Mouse (Mus musculus) testis, adult 2 months (tissue): ENCODE results near the gene Aox4.

Source experiments
- CTCF ChIP-seq: fragments of 200-500 bp; IDR thresholded peaks from 2 replicates; pipeline ENCODE4 v1.5.1; 2012; ENCODE audit warnings: low read depth, mild to moderate bottlenecking, inconsistent platforms, low read length, moderate library complexity; ENCODE audit not compliant: control insufficient read depth, insufficient read depth, insufficient replicate concordance
- POLR2A ChIP-seq: fragments of 200-500 bp; IDR thresholded peaks from 2 replicates; pipeline ENCODE4 v1.6.1; 2012; ENCODE audit warnings: low read depth, mild to moderate bottlenecking, inconsistent platforms, low read length, moderate library complexity; ENCODE audit not compliant: control insufficient read depth

DNA sequence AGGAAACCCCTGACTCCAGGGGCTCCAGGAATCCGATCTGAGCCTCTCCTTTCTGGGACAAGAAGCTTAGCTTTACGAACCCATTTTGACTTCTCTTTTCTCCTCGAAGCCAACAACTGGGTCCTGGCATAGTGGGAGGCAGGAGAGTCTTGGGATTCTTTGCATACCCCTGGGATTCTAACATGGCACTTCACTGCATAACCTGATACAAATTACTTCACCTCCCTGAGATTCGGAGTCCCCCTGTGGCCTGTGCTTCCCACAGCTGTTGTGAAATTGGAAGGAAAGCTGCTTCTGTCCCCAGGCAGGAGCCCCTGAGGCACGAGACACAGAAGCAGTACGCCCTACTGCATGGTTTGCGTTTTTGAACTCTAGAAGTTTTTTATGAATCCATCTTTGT, 68.3 kb downstream of the Aox4 start:
- TF ChIP-seq CTCF (no peak), POLR2A (no peak)
